Mouse (Mus musculus) megakaryocyte, embryonic 14.5 days (primary cell): ENCODE measurements around the gene Gast.

Experiments used
- FLI1 ChIP-seq: IDR thresholded peaks from 2 replicates; pipeline ENCODE4 v1.6.1; 2012; ENCODE audit warnings: low read length, inconsistent platforms, mixed read lengths
- GATA1 ChIP-seq: IDR thresholded peaks from 3 replicates; pipeline ENCODE4 v1.6.1; 2012; ENCODE audit warnings: mixed read lengths, low read length, inconsistent platforms, borderline replicate concordance

GRCm38 (mm10) chr11:100307900-100308299, 26.3 kb upstream of the Gast start:
- TF ChIP-seq GATA1 (no peak), FLI1 (no peak)
